Mouse (Mus musculus) kidney, adult 2 months (tissue): Measurements from ENCODE around the gene Clstn1. TPM values are rescaled to one million over a fixed set of nuclear protein-coding genes. Genes with fewer than 3 reads are reported as not detected.
A peak's percentile ranks its signal among the peaks of the same experiment; 100 is the strongest.

Experiments used
- DNase-seq: peaks from one replicate; pipeline ENCODE4 v3.0.0; 2021
- H3K27ac ChIP-seq: fragments of 200-500 bp; 2 replicates; pipeline ENCODE4 v1.5.1; 2012; ENCODE audit warnings: low read depth, low read length, control low read depth, inconsistent platforms; ENCODE audit not compliant: insufficient read depth
- H3K27me3 ChIP-seq: fragments of 200-500 bp; replicated peaks from 2 replicates; pipeline ENCODE4 v1.6.1; 2012; ENCODE audit warnings: mild to moderate bottlenecking, moderate library complexity, low read length, inconsistent platforms; ENCODE audit not compliant: control insufficient read depth, insufficient read depth
- H3K36me3 ChIP-seq: fragments of 200-500 bp; 2 replicates; pipeline ENCODE4 v1.6.1; 2012; ENCODE audit warnings: mild to moderate bottlenecking, moderate library complexity, low read length, inconsistent platforms; ENCODE audit not compliant: control insufficient read depth, insufficient read depth
- H3K4me1 ChIP-seq: fragments of 200-500 bp; 2 replicates; pipeline ENCODE4 v1.6.1; 2011; ENCODE audit warnings: low read length; ENCODE audit not compliant: control insufficient read depth, insufficient read depth
- H3K4me3 ChIP-seq: fragments of 200-500 bp; 2 replicates; pipeline ENCODE4 v1.5.1; 2011; ENCODE audit warnings: mild to moderate bottlenecking, low read depth, low read length, control low read depth; ENCODE audit not compliant: insufficient read depth
- CTCF ChIP-seq: fragments of 200-500 bp; conservative IDR thresholded peaks from 2 replicates; pipeline ENCODE4 v1.5.1; 2011; ENCODE audit warnings: low read depth, mild to moderate bottlenecking, control low read depth, low read length, moderate library complexity, mixed read lengths; ENCODE audit not compliant: insufficient read depth, insufficient read length
- POLR2A ChIP-seq: fragments of 200-500 bp; IDR thresholded peaks from one replicate; pipeline ENCODE4 v1.6.1; 2011; ENCODE audit warnings: low read depth, low read length, control low read depth
- WGBS: fragments of 180-500 bp; shearing (Covaris S2); methylation state at CpG from one replicate; pipeline ENCODE4 v1.1.7; 2018; 5-methylcytosine and 5-hydroxymethylcytosine counted together
- polyA plus RNA-seq: library from polyadenylated mRNA; depleted of rRNA; stranded (reverse); fragments of >200 nt; gene quantifications from 2 replicates; pipeline ENCODE4 v1.2.3, GENCODE M21; 2012

The Clstn1 gene
- polyA plus RNA-seq, 1 experiment: 44.9 TPM

DNA sequence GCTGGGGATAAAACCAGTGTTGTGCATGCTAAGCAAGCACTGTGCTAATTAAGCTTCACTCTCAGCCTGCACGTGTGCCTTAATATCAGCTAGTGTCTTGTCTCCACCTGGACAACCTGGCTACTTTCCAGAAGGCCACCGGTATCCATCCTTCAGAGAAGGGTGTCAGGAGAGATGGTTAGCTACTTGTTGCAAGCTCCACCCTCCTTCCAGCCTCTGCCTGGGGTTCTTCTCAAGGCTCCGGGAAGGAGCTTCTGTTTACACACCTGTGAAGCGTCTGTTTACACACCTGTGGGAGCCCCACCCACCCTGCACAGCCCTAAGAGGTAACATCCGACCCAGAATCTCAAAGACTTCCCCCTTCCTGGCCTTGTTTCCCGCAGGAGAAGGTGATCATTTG is 17.6 kb upstream of the Clstn1 start:
- no peak for TF ChIP-seq POLR2A
- no peak for TF ChIP-seq CTCF
- no peak overlapping the region for H3K4me3 ChIP-seq
- H3K27ac ChIP-seq: no peak overlapping the region
- WGBS: 76% methylated on average over 6 of the region's 6 CpGs
- no peak for DNase-seq
- H3K36me3 ChIP-seq: no peaks in the 10 kb centered on the region
- peaks cover 15% of the 10 kb centered on the region; the same call in 1 of the 2 replicates for H3K4me1 ChIP-seq
- no peaks in the 10 kb centered on the region for H3K27me3 ChIP-seq

DNA sequence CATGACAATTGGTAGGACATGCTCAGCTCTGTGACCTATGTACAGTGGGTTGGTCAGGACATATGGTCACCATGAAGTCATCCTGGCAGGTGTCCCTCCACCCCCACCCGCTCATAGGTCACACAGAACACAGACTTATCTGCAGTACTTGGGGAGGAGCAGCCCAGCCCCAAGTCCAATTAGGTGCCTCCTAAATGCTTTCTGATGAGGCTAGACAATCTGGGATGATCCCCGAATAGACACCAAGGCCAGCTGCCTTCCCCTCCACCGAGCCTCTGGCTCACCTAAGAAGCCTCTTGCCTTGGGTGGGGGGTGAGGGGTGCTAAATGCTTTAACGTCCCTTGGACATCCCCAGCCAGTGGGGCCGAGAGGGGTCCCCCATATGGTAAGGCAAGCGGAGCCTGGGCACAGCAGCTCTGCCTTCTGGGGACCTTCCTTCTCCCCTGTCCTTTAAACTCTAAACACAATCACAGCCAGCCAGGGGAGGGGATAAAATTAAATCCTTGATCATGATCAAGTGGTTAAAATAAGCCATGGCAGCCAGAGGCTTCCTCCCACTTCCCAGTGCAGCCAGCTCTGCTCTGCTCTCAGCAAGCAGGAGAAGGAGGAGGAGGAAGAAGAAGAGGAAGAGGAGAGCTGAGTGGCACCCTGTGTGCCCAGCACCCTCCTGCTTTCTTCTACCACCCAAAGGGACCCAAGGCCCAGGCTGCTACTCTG is 16.3 kb upstream of the Clstn1 start:
- no peak overlapping the region for H3K27ac ChIP-seq
- H3K27me3 ChIP-seq: no peaks in the 10 kb centered on the region
- no peak overlapping the region for H3K4me3 ChIP-seq
- no peak for DNase-seq
- 90% methylated on average over 6 of the region's 6 CpGs for WGBS
- peaks cover 15% of the 10 kb centered on the region; the same call in 1 of the 2 replicates for H3K4me1 ChIP-seq
- TF ChIP-seq CTCF (no peak), POLR2A (no peak)
- H3K36me3 ChIP-seq: no peaks in the 10 kb centered on the region

DNA sequence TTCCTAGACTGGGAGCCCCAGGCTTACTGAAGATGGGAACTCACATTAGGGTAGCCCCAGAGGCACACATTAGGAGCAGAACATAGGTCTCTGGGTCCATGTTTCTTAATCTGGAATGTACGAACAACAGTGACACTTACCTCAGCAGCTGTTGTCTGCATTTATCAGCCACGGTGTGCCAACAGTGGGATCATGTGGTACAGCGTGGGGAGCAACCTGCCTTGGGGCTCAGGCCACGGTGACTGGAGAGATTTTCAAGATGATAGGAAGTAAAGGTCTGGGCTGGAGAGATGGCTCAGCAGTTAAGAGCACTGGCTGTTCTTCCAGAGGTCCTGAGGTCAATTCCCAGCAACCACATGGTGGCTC is 15.8 kb upstream of the Clstn1 start:
- no peaks in the 10 kb centered on the region for H3K36me3 ChIP-seq
- H3K4me3 ChIP-seq: no peak overlapping the region
- H3K4me1 ChIP-seq: peaks cover 15% of the 10 kb centered on the region; the same call in 1 of the 2 replicates
- 77% methylated on average over 4 of the region's 4 CpGs for WGBS
- H3K27ac ChIP-seq: no peak overlapping the region
- TF ChIP-seq POLR2A: no peak
- no peak for TF ChIP-seq CTCF
- no peak for DNase-seq
- no peaks in the 10 kb centered on the region for H3K27me3 ChIP-seq

DNA sequence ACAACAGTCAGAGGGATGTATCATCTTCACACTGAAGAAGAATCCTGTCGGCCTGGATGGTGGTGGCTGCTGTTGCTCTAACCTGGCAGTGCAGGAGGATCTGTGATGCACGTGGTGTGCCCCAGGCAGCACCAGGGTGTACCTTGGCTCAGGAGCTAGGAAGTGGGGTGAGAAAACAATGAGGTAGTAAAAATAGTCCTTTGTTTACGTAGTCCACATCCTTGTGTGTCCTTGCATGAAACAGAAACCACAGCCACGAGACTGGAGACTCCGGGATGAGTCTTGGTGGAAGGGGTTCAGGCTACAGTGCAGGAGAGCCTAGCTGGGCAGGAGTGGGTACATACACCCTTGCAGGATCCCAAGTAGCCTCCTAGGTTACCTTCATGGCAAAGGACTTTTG is 15.1 kb upstream of the Clstn1 start:
- DNase-seq: peak; percentile 28

DNA sequence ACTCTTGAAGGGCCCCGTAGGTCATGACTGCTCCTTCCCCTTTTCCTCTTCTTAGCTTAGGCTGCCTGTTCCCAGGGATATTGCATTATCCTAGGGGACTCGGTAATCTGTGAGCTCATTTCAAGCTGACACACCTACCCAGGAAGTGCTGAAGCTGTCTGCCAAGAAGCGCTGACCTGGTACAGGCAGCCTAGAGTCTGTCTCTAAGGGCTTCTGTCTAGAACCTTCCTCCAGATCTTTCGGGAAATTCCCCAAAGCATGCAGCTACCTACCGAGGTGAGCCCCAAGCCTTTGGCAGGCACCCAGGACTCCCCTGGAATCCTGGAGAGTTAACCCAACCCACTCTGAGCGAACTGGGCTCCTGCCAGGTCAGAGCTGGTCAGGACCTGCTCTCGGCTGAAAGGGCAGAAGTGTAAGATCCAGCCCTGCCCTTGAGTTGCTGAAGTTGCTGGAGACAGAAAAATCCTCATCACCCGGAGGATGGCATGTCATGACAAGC is 14.6 kb upstream of the Clstn1 start:
- no peak overlapping the region for H3K4me3 ChIP-seq
- no peaks in the 10 kb centered on the region for H3K27me3 ChIP-seq
- WGBS: 13% methylated on average over 8 of the region's 8 CpGs
- DNase-seq: peak; percentile 95
- TF ChIP-seq CTCF (no peak), POLR2A (no peak)
- H3K27ac ChIP-seq: peak overlapping the region; percentile 34
- H3K36me3 ChIP-seq: no peaks in the 10 kb centered on the region
- peaks cover 15% of the 10 kb centered on the region; the same call in 1 of the 2 replicates for H3K4me1 ChIP-seq

More for the DNA sequence above, 15.1 kb upstream of the Clstn1 start:
- no peaks in the 10 kb centered on the region for H3K27me3 ChIP-seq
- H3K4me3 ChIP-seq: no peak overlapping the region
- peaks cover 15% of the 10 kb centered on the region; the same call in 1 of the 2 replicates for H3K4me1 ChIP-seq
- H3K27ac ChIP-seq: peak overlapping the region; percentile 17; the same call in 1 of the 2 replicates
- 38% methylated on average over 5 of the region's 5 CpGs for WGBS
- TF ChIP-seq CTCF (no peak), POLR2A (no peak)
- H3K36me3 ChIP-seq: no peaks in the 10 kb centered on the region

DNA sequence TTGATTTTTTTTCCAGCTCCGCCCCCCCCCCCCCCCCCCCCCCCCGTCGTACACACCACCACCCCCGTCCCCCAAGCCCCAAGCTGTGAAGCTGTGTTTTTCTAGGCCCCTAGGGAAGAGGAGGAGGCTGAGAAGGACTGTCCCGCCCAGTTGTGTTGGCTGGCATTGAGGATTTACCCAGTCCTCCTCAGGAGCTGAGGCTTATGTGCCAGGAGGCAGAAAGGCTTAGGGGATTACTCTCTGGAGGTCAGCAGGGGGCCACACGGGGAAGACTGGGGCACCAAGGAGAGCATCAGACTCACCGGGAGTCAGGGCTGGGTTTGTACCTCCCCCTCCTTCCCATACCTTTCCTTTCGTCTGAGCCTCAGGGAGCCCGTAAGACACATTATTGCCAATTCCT is 13.8 kb upstream of the Clstn1 start:
- no peak for DNase-seq
- 46% methylated on average over 5 of the region's 9 CpGs for WGBS
- Histone ChIP-seq H3K4me1 (peaks cover 15% of the 10 kb centered on the region; the same call in 1 of the 2 replicates), H3K27ac (peak overlapping the region; percentile 80), H3K4me3 (no peak overlapping the region), H3K36me3 (no peaks in the 10 kb centered on the region), H3K27me3 (no peaks in the 10 kb centered on the region)
- TF ChIP-seq POLR2A: no peak
- no peak for TF ChIP-seq CTCF

DNA sequence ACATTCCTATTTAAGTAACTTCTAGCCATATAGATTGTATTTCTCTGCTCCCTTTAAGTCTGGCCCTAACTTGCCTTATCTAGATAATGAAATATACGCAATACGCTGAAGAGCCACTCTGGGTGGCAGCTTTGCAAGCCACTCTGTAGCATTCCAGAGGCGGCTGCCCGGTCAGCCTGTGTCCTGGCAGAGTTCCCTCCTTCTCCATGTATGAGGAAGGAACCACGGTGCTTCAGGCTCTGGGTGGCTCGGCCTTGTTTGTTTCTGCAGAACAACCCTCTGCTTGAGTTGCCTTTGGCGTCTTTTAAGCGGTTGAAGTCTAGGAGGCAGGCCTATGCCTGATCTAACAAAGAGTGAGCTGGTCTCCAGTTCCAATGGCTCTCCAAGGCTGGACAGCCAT is 13.4 kb upstream of the Clstn1 start:
- Histone ChIP-seq H3K4me3 (no peak overlapping the region), H3K27me3 (no peaks in the 10 kb centered on the region), H3K4me1 (peaks cover 15% of the 10 kb centered on the region; the same call in 1 of the 2 replicates), H3K27ac (peak overlapping the region; percentile 80), H3K36me3 (no peaks in the 10 kb centered on the region)
- WGBS: 58% methylated on average over 8 of the region's 8 CpGs
- TF ChIP-seq POLR2A (no peak), CTCF (no peak)
- DNase-seq: peak; percentile 69

DNA sequence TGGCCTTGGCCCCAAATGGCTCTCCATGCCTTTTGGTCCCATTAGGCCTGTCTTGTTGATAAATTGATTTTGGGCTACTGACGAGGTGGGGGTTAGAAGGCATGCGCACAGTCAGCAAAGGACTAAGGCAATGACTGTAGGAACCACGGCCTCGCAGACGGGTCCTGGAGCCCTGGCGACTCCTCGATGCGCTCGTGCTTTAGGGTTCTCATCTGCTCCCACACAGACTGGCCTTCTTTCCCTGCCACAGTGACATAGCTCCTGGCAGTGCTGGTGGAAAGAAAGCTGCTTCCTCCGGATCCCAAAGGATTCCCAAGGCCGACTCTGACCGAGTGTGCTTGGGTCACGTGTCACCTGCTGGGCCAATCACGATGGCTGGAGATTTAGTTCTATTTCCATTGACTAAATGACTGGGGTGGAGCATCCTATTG is 11.9 kb upstream of the Clstn1 start:
- WGBS: 79% methylated on average over 14 of the region's 14 CpGs
- peaks cover 15% of the 10 kb centered on the region; the same call in 1 of the 2 replicates for H3K4me1 ChIP-seq
- H3K36me3 ChIP-seq: no peaks in the 10 kb centered on the region
- no peak overlapping the region for H3K4me3 ChIP-seq
- TF ChIP-seq POLR2A: no peak
- no peak for TF ChIP-seq CTCF
- no peak overlapping the region for H3K27ac ChIP-seq
- DNase-seq: peak; percentile 62
- no peaks in the 10 kb centered on the region for H3K27me3 ChIP-seq
